8 mouse cellular contexts compared by ENCODE assay signal in genomic region chr4:148742549-148743413, GRCm38 (mm10).
DNase-seq lines count a peak whose midpoint lies in the region; ATAC-seq lines count a peak whose summit lies in the region.

No protein-coding gene starts in this region.

- DNase-seq in Muller cell, postnatal 12 days (ENCODE audit: inconsistent ontology term) = peak; percentile 73
- peak; percentile 84 to 89 for DNase-seq in cerebellum, postnatal 25 days
- peak; percentile 66 for DNase-seq in gastrocnemius, adult 18-20 months (ENCODE audit: low spot score)
- peak; percentile 44 for DNase-seq in left cerebral cortex, adult 11 months (ENCODE audit: low spot score)
- peak; percentile 59 for DNase-seq in lung, postnatal 25 days (ENCODE audit: low spot score)
- DNase-seq in retina, postnatal 1 day = peak; percentile 89
- peak; percentile 34 to 83 for DNase-seq in urinary bladder, adult 18-20 months (ENCODE audit: low spot score in 2 of 2)

- peaks cover 19% of the 10 kb centered on the region for H3K27me3 ChIP-seq in hindbrain, embryonic 16.5 days (replicated peaks; ENCODE audit: control insufficient read depth, insufficient read depth, low read length)

- H3K27ac ChIP-seq in hindbrain, embryonic 16.5 days (ENCODE audit: low read depth, low read length) = no peak overlapping the region

- 4% methylated on average over 54 of the region's 65 CpGs for WGBS in hindbrain, embryonic 16.5 days

- peak; percentile 80 for ATAC-seq in hindbrain, embryonic 16.5 days

- no peaks in the 10 kb centered on the region for H3K36me3 ChIP-seq in hindbrain, embryonic 16.5 days (ENCODE audit: control insufficient read depth, insufficient read depth, low read length)

- H3K9me3 ChIP-seq in hindbrain, embryonic 16.5 days (ENCODE audit: control insufficient read depth, low read length) = no peaks in the 10 kb centered on the region

- peak overlapping the region; percentile 69 for H3K9ac ChIP-seq in hindbrain, embryonic 16.5 days (ENCODE audit: low read depth, low read length)

- peak overlapping the region; percentile 92 for H3K4me2 ChIP-seq in hindbrain, embryonic 16.5 days (ENCODE audit: low read length)

- peaks cover 10% of the 10 kb centered on the region for H3K4me1 ChIP-seq in hindbrain, embryonic 16.5 days (ENCODE audit: control insufficient read depth, insufficient read depth, low read depth, low read length)

- peak overlapping the region; percentile 52 for H3K4me3 ChIP-seq in hindbrain, embryonic 16.5 days (ENCODE audit: low read length)
